Mouse (Mus musculus): Measurements from ENCODE around the gene Gm20388.
A peak's percentile ranks its signal among the peaks of the same experiment; 100 is the strongest.

Gene Gm20388

GRCm38 (mm10) chr8:124231485-124232279 lies 4321.0 kb downstream of the Gm20388 start:
- peak; percentile 58 to 72 for DNase-seq

- DNase-seq: no peak
Measured at GRCm38 (mm10) chr8:124232280-124232600, 4321.6 kb downstream of the Gm20388 start.

GRCm38 (mm10) chr8:124234496-124234895 lies 4323.9 kb downstream of the Gm20388 start:
- DNase-seq: peak; percentile 46 to 75

- no peak for DNase-seq
Measured at GRCm38 (mm10) chr8:124235536-124235935, 4324.9 kb downstream of the Gm20388 start.

GRCm38 (mm10) chr8:124239350-124239749 lies 4328.7 kb downstream of the Gm20388 start:
- DNase-seq: no peak

- no peak for DNase-seq
Measured at GRCm38 (mm10) chr8:124240932-124241331, 4330.3 kb downstream of the Gm20388 start.

- no peak for DNase-seq
Measured at GRCm38 (mm10) chr8:124242208-124242607, 4331.6 kb downstream of the Gm20388 start.

GRCm38 (mm10) chr8:124242913-124243312 lies 4332.3 kb downstream of the Gm20388 start:
- no peak for DNase-seq

- no peak for DNase-seq
Measured at GRCm38 (mm10) chr8:124247581-124247980, 4336.9 kb downstream of the Gm20388 start.

- no peak for DNase-seq
Measured at GRCm38 (mm10) chr8:124248688-124249087, 4338.0 kb downstream of the Gm20388 start.

GRCm38 (mm10) chr8:124250255-124250654 lies 4339.6 kb downstream of the Gm20388 start:
- no peak for DNase-seq

GRCm38 (mm10) chr8:124250785-124251184 lies 4340.1 kb downstream of the Gm20388 start:
- DNase-seq: no peak

GRCm38 (mm10) chr8:124252533-124252950 lies 4341.9 kb downstream of the Gm20388 start:
- DNase-seq: no peak

- DNase-seq: no peak
Measured at GRCm38 (mm10) chr8:124253939-124254338, 4343.3 kb downstream of the Gm20388 start.

GRCm38 (mm10) chr8:124256841-124257240 lies 4346.2 kb downstream of the Gm20388 start:
- DNase-seq: no peak

GRCm38 (mm10) chr8:124257363-124257762 lies 4346.7 kb downstream of the Gm20388 start:
- DNase-seq: no peak

- no peak for DNase-seq
Measured at GRCm38 (mm10) chr8:124259146-124259545, 4348.5 kb downstream of the Gm20388 start.

- DNase-seq: no peak
Measured at GRCm38 (mm10) chr8:124259925-124260324, 4349.3 kb downstream of the Gm20388 start.

- DNase-seq: no peak
Measured at GRCm38 (mm10) chr8:124260371-124260770, 4349.7 kb downstream of the Gm20388 start.

- no peak for DNase-seq
Measured at GRCm38 (mm10) chr8:124263058-124263457, 4352.4 kb downstream of the Gm20388 start.

- DNase-seq: no peak
Measured at GRCm38 (mm10) chr8:124264032-124264431, 4353.4 kb downstream of the Gm20388 start.

- no peak for DNase-seq
Measured at GRCm38 (mm10) chr8:124264671-124265070, 4354.0 kb downstream of the Gm20388 start.

- no peak for DNase-seq
Measured at GRCm38 (mm10) chr8:124265130-124265529, 4354.5 kb downstream of the Gm20388 start.

- DNase-seq: no peak
Measured at GRCm38 (mm10) chr8:124265798-124266197, 4355.2 kb downstream of the Gm20388 start.

GRCm38 (mm10) chr8:124267206-124267605 lies 4356.6 kb downstream of the Gm20388 start:
- DNase-seq: no peak
